Mouse (Mus musculus) heart, adult 11 months (tissue): ENCODE data around the gene Card10.
A peak's percentile ranks its signal among the peaks of the same experiment; 100 is the strongest.

Experiments
- DNase-seq: peaks from one replicate; pipeline ENCODE4 v3.0.0; 2022

Gene Card10

GRCm38 (mm10) chr15:78771531-78772367 lies 31.1 kb downstream of the Card10 start:
- peak; percentile 99 for DNase-seq

GRCm38 (mm10) chr15:78770983-78771355 lies 31.9 kb downstream of the Card10 start:
- peak; percentile 94 for DNase-seq

- peak; percentile 90 for DNase-seq
Measured at GRCm38 (mm10) chr15:78770234-78770982, 32.4 kb downstream of the Card10 start.

GRCm38 (mm10) chr15:78769064-78769463 lies 33.8 kb downstream of the Card10 start:
- no peak for DNase-seq

- no peak for DNase-seq
Measured at GRCm38 (mm10) chr15:78763704-78764103, 39.1 kb downstream of the Card10 start.

DNA sequence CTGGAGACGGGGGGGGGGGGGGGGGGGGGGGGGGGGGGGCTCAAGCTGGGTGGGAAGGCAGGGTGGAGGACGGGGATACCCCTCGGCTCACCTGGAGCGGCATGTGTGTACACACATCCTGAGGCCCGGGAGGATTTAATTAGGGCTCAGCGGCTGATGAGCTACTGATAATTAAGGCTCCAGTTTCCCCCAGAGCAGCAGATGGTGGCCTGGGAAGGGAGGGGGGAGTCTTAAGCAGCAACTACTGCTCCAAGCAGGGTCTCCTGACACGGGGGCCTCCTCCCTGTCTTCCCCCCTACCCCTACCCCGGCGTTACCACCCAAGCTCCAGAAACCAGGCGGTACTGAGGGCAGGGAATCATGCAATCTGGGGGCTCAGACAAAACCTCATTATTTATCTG lies 39.6 kb downstream of the Card10 start:
- DNase-seq, result no peak

- no peak for DNase-seq
Measured at GRCm38 (mm10) chr15:78761112-78761511, 41.7 kb downstream of the Card10 start.

GRCm38 (mm10) chr15:78758132-78758531 lies 44.7 kb downstream of the Card10 start:
- DNase-seq, result no peak

DNA sequence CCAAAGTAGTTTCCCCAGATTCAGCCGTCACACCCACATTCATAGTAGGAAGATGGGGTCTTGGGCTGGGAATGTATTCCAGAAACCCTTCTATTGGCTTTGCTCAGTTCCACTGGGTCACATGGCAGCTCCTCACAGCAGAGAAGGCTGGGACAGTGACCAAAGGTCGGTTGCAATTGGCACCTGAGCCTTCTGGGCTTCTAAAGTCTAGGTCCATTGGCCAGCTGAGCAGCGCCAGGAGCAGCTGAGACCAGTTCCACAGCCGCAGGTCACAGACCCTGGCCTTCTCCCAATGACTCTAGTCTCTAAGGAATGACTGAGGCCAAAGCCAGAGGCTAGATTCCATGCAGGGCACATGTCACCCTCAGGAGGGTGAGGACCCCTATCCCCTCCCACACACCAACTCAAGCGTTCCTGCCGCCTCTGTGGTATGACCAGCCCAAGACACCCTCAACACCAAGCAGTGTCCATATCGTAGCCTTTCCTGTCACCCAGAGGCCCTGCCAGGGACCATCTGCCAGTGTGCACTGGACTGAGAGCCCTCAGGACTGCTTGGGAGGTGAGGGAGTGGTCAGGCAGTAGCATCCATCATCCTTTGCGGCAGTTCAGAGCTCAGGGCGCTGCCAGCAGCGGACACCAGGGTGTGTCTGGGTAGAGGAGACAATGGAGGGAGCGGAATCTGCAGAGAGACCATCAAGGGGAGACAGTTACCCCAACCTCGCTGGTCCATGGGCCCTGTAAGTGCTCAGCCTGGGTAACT lies 46.7 kb downstream of the Card10 start:
- no peak for DNase-seq

- DNase-seq, result no peak
Measured at GRCm38 (mm10) chr15:78755226-78755625, 47.6 kb downstream of the Card10 start.

GRCm38 (mm10) chr15:78754144-78754543 lies 48.7 kb downstream of the Card10 start:
- DNase-seq, result no peak

DNA sequence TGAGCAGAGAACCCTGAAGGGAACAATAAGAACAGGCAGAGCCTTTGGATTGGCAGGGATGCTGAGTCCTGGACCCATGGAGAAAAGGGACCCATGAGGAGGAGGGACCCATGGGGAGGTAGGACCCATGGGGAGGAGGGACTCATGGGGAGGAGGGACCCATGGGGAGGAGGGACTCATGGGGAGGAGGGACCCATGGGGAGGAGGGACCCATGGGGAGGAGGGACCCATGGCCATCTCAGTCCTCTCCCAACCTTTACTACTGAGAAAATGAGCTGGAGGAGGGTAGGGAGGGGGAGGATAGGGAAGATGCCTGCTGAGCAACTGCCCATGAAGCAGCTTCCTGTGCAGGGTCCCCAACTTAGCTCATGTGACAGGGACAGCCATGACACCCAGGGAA lies 49.9 kb downstream of the Card10 start:
- no peak for DNase-seq

GRCm38 (mm10) chr15:78750608-78751350 lies 52.1 kb downstream of the Card10 start:
- no peak for DNase-seq

GRCm38 (mm10) chr15:78749855-78750254 lies 53.0 kb downstream of the Card10 start:
- no peak for DNase-seq

GRCm38 (mm10) chr15:78744206-78744605 lies 58.6 kb downstream of the Card10 start:
- peak; percentile 95 for DNase-seq

DNA sequence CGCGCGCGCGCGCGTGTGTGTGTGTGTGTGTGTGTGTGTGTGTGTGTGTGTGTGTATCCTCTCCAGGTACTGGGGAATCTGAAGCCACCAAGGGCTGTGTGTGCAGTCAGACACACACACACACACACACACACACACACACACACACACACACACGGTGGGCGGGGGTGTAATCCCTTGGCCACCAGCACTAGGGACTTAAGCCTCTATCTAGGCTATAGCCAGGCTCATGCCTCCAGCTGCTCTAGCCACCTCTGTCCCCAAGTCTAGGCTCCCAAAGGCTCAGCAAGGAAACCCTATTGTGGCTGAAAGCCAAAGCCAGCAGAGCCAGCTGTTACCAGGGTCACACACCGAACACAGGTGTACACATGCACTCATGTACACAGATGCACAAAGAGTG lies 60.0 kb downstream of the Card10 start:
- no peak for DNase-seq

- DNase-seq, result no peak
Measured at GRCm38 (mm10) chr15:78740662-78741061, 62.2 kb downstream of the Card10 start.

DNA sequence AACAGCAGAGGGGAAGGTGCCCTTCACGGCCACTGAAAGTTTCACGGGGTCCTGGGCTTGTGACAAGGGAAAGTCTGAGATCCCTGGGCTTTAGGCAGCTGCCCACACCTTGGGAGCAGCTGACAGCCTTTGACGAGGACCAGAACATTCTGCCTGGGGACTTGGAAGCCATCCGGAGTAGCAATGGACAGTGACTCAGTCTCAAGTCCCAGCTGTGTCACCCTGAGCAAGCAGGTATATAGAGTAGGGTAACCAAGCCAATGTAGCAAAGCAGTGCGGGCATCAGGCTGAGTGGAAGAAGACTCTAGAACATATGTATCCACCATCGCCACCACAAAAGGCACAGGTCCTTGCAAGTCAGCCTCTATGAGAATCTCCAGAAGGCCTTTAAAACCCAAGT lies 65.7 kb downstream of the Card10 start:
- no peak for DNase-seq

DNA sequence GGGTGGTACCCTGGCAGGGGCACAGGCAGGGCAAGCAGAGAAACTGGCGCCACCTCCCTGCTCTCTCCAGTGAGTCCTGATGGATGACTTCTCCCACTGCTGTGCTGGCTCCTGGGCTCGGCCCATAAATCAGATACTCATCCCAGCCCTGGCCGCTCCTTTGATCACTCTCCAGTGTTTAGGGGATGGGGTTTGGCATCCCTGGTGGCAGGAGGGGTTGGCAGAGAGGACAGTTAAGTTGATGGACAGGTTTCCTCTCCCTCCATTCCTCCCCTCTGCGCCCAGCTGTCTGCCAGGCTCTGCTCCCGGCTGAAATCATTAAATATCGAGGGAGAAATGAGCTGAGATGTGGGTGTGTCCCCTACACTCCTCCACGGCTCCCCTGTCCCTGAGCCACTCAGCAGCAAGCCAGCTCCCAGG lies 66.2 kb downstream of the Card10 start:
- peak; percentile 87 for DNase-seq

GRCm38 (mm10) chr15:78736181-78736579 lies 66.7 kb downstream of the Card10 start:
- DNase-seq, result no peak

DNA sequence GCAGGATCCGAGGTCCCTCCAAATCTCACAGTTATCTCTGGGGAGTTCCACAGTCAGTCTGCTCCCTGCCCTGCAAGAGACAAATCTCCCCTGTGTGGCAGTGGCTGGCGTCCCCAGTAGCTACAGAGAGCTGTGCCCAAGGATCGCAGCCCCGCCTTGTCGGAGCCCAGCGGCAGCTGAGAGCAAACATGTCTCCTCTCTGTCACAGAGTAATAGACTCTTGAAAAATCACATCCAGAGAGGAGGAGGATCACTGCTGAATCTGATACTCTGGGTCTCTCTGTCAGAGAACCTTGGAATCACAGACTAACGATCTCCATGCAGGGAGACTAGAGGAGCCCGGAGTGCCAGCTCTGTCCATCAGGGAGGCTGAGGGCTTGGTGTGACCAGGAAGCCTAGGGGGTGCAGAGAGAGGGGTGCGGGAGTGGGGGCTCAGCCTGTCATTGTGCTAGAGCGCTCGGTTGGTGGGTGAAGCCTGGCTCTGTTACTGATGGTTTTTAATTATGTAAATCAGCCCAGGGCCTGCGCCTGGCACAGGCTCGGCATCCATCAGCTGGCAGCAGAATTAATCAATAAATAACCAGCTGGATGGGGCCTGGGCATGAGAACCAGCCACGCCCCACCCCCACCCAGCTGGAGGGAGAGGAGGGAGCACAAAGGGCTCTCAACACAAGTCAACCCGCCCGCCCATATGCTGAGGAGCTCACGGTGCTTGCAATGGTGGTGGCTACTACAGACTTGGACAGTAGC lies 67.2 kb downstream of the Card10 start:
- DNase-seq, result no peak

- no peak for DNase-seq
Measured at GRCm38 (mm10) chr15:78731830-78732229, 71.0 kb downstream of the Card10 start.
